Mouse (Mus musculus) midbrain, embryonic 10.5 days (tissue): ENCODE results near the gene Abhd14a. TPM values are rescaled to one million over a fixed set of nuclear protein-coding genes. Genes with fewer than 3 reads are reported as not detected.
A peak's percentile ranks its signal among the peaks of the same experiment; 100 is the strongest.

ENCODE experiments used
- DNase-seq: peaks from one replicate; pipeline ENCODE4 v3.0.0-alpha.2; 2017; ENCODE audit warnings: low spot score
- H3K27ac ChIP-seq: fragments of 300-500 bp; sonication (generic); replicated peaks from 2 replicates; pipeline ENCODE4 v1.5.1; 2016; ENCODE audit warnings: mild to moderate bottlenecking
- H3K27me3 ChIP-seq: fragments of 300-500 bp; sonication (generic); 2 replicates; pipeline ENCODE4 v1.6.1; 2016; ENCODE audit warnings: low read depth, mild to moderate bottlenecking; ENCODE audit not compliant: poor library complexity, severe bottlenecking
- H3K36me3 ChIP-seq: fragments of 300-500 bp; sonication (generic); 2 replicates; pipeline ENCODE4 v1.6.1; 2016; ENCODE audit warnings: mild to moderate bottlenecking, moderate library complexity
- H3K4me1 ChIP-seq: fragments of 300-500 bp; sonication (generic); 2 replicates; pipeline ENCODE4 v1.6.1; 2016
- H3K4me3 ChIP-seq: fragments of 300-500 bp; sonication (generic); 2 replicates; pipeline ENCODE4 v1.5.1; 2016; ENCODE audit warnings: mild to moderate bottlenecking, moderate library complexity
- H3K9me3 ChIP-seq: fragments of 300-500 bp; sonication (generic); replicated peaks from 2 replicates; pipeline ENCODE4 v1.6.1; 2016; ENCODE audit warnings: mild to moderate bottlenecking
- WGBS: fragments of 180-500 bp; shearing (Covaris S2); methylation state at CpG from one replicate; pipeline ENCODE4 v1.1.7; 2016; 5-methylcytosine and 5-hydroxymethylcytosine counted together
- polyA plus RNA-seq: library from polyadenylated mRNA; unstranded; fragments of >200 nt; fragmentation: Nextera tagmentation; extraction: Ambion mirVana; gene quantifications from 2 replicates; pipeline ENCODE4 v1.2.1, GENCODE M21; 2016

The Abhd14a gene
- polyA plus RNA-seq, 1 experiment from 2014 or later, result 37.7 TPM

GRCm38 (mm10) chr9:106416826-106417225, 30.7 kb downstream of the Abhd14a start:
- 86% methylated on average over 6 of the region's 6 CpGs for WGBS
- peak overlapping the region; percentile 81; the same call in 1 of the 2 replicates for H3K27ac ChIP-seq
- H3K9me3 ChIP-seq, result no peaks in the 10 kb centered on the region
- no peak overlapping the region for H3K4me3 ChIP-seq
- peaks cover 48% of the 10 kb centered on the region for H3K4me1 ChIP-seq
- H3K36me3 ChIP-seq, result no peaks in the 10 kb centered on the region
- peaks cover 22% of the 10 kb centered on the region for H3K27me3 ChIP-seq
- no peak for DNase-seq

GRCm38 (mm10) chr9:106413606-106414005, 33.9 kb downstream of the Abhd14a start:
- WGBS, result 88% methylated on average over 5 of the region's 5 CpGs
- H3K4me3 ChIP-seq, result no peak overlapping the region
- H3K27ac ChIP-seq, result peak overlapping the region; percentile 38; the same call in 1 of the 2 replicates
- no peaks in the 10 kb centered on the region for H3K36me3 ChIP-seq
- peaks cover 21% of the 10 kb centered on the region for H3K4me1 ChIP-seq
- H3K9me3 ChIP-seq, result 0 out of 2 replicates have a peak, but pooled peaks cover 3% of the 10 kb centered on the region
- DNase-seq, result no peak
- H3K27me3 ChIP-seq, result peaks cover 11% of the 10 kb centered on the region; the same call in 1 of the 2 replicates

DNA sequence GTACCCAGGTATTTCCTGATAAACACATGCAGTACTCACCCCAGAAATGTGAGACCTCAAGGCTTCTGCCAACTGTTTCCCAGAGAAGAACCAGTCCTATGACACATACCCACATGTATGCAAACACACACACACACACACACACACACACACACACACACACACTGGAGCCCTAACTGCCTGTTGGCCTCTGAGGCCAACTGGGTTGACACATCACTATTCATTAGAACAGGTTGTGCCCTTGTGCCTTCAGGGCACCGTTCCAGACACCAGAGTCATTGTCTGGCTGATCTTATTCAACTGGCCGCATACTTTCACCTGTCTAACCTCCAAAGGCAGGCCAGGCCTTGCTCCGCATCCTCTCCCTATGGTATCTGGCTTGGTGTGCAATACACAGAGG, 35.3 kb downstream of the Abhd14a start:
- H3K36me3 ChIP-seq, result no peaks in the 10 kb centered on the region
- H3K4me3 ChIP-seq, result no peak overlapping the region
- WGBS, result 83% methylated on average over 3 of the region's 3 CpGs
- no peak overlapping the region for H3K27ac ChIP-seq
- H3K4me1 ChIP-seq, result peaks cover 7% of the 10 kb centered on the region
- 0 out of 2 replicates have a peak, but pooled peaks cover 3% of the 10 kb centered on the region for H3K9me3 ChIP-seq
- H3K27me3 ChIP-seq, result peaks cover under 1% of the 10 kb centered on the region; the same call in 1 of the 2 replicates
- no peak for DNase-seq

GRCm38 (mm10) chr9:106411729-106412128, 35.7 kb downstream of the Abhd14a start:
- Histone ChIP-seq H3K36me3 (no peaks in the 10 kb centered on the region), H3K4me3 (no peak overlapping the region), H3K4me1 (peaks cover 5% of the 10 kb centered on the region; the same call in 1 of the 2 replicates), H3K27ac (0 out of 2 replicates have a peak overlapping the region, but pooled peaks have one; percentile 10), H3K9me3 (0 out of 2 replicates have a peak, but pooled peaks cover 3% of the 10 kb centered on the region), H3K27me3 (no peaks in the 10 kb centered on the region)
- no peak for DNase-seq
- WGBS, result 85% methylated on average over 6 of the region's 6 CpGs

GRCm38 (mm10) chr9:106411091-106411594, 36.3 kb downstream of the Abhd14a start:
- no peaks in the 10 kb centered on the region for H3K36me3 ChIP-seq
- H3K27me3 ChIP-seq, result no peaks in the 10 kb centered on the region
- DNase-seq, result no peak
- H3K4me3 ChIP-seq, result no peak overlapping the region
- H3K27ac ChIP-seq, result no peak overlapping the region
- H3K4me1 ChIP-seq, result peaks cover 11% of the 10 kb centered on the region
- H3K9me3 ChIP-seq, result 0 out of 2 replicates have a peak, but pooled peaks cover 3% of the 10 kb centered on the region
- whole genome bisulfite sequencing, result 83% methylated on average over 9 of the region's 9 CpGs

- Histone ChIP-seq H3K36me3 (no peaks in the 10 kb centered on the region), H3K9me3 (0 out of 2 replicates have a peak, but pooled peaks cover 3% of the 10 kb centered on the region), H3K4me3 (no peak overlapping the region), H3K27me3 (no peaks in the 10 kb centered on the region), H3K27ac (no peak overlapping the region), H3K4me1 (peaks cover 18% of the 10 kb centered on the region)
- WGBS, result 81% methylated on average over 2 of the region's 2 CpGs
- no peak for DNase-seq
These were observed 37.3 kb downstream of the Abhd14a start for GRCm38 (mm10) chr9:106410086-106410650.

GRCm38 (mm10) chr9:106409096-106409495, 38.4 kb downstream of the Abhd14a start:
- H3K4me3 ChIP-seq, result no peak overlapping the region
- H3K27me3 ChIP-seq, result no peaks in the 10 kb centered on the region
- WGBS, result 94% methylated on average over 4 of the region's 4 CpGs
- H3K9me3 ChIP-seq, result 0 out of 2 replicates have a peak, but pooled peaks cover 3% of the 10 kb centered on the region
- H3K36me3 ChIP-seq, result no peaks in the 10 kb centered on the region
- peaks cover 21% of the 10 kb centered on the region for H3K4me1 ChIP-seq
- H3K27ac ChIP-seq, result no peak overlapping the region
- DNase-seq, result no peak

DNA sequence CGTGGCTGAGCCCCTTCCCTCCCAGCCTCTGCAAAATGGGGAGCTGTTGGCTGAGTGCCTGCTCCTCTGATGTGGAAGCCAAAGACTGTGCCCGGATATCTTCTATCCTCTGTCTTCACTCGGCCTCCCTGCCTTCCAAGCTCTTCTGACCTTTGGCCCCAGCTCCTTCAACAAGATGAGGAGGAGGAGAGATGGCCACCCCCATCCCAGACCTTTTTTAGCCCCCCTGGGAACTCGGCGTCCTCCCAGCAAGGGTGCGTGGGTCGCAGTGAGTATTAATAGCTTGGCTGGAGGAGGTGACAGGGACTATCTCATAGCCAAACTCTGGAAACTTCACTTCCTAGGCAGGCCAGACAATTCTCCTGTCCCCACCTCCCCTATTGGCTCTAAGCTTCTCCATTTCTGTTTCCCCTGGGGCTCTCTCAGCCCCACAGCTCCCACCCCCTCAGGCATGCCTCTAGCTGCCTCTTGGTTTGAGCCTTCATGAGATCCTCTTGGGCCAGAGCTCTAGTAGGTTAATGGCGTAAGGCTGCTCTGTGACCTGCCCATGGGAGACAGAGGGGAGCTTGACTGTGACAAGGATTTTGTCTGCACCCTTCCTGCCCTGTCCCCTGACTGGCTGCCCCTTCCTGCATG, 40.9 kb downstream of the Abhd14a start:
- no peak for DNase-seq
- no peak overlapping the region for H3K4me3 ChIP-seq
- WGBS, result 69% methylated on average over 8 of the region's 8 CpGs
- no peaks in the 10 kb centered on the region for H3K36me3 ChIP-seq
- H3K27ac ChIP-seq, result peak overlapping the region; percentile 4; the same call in 1 of the 2 replicates
- H3K9me3 ChIP-seq, result 0 out of 2 replicates have a peak, but pooled peaks cover 3% of the 10 kb centered on the region
- H3K4me1 ChIP-seq, result peaks cover 21% of the 10 kb centered on the region
- no peaks in the 10 kb centered on the region for H3K27me3 ChIP-seq

- Histone ChIP-seq H3K4me1 (peaks cover 25% of the 10 kb centered on the region), H3K4me3 (no peak overlapping the region), H3K9me3 (0 out of 2 replicates have a peak, but pooled peaks cover 3% of the 10 kb centered on the region), H3K27me3 (no peaks in the 10 kb centered on the region), H3K27ac (no peak overlapping the region), H3K36me3 (no peaks in the 10 kb centered on the region)
- DNase-seq, result no peak
- WGBS, result 51% methylated on average over 6 of the region's 6 CpGs
These were observed 42.2 kb downstream of the Abhd14a start for GRCm38 (mm10) chr9:106405275-106405674.

DNA sequence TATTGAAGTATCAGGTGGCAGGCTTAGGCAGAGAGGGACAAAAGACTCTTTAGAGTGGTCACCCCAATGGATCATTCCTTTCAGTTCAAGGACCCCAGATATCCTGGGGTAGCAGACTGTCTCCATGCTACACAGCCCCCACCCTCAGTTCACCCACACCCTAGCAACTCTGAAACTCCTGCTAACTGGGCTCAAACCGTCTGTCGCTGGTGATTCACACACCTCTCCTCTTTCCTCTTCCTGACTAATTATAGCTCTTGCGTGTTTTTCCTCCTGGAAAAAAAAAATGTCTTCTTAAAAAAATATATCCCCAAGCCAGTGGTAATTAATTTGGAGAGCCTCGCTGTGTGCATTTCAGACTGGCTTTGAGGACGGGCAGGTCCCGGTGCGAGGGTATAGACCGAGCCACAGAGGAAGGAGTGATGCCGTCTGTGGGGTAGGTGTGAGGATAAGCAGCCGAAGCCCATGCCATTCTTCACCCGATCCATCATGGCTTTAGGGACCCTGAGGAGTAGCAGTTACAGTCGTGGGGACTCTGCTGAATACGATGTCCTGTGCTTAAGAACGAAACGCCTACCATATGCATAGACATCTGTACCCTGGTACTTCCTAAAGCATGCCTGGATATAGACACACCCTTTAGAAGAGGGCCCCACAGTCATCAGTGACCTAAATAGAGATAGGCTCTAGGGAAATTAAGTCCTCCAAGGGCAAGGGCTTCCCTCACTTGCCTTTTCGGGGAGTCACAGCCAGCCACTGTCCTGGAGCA, 44.7 kb downstream of the Abhd14a start:
- no peak for DNase-seq
- Histone ChIP-seq H3K4me1 (peaks cover 22% of the 10 kb centered on the region), H3K9me3 (no peaks in the 10 kb centered on the region), H3K27me3 (no peaks in the 10 kb centered on the region), H3K36me3 (no peaks in the 10 kb centered on the region), H3K4me3 (no peak overlapping the region), H3K27ac (0 out of 2 replicates have a peak overlapping the region, but pooled peaks have one; percentile 9)
- 91% methylated on average over 16 of the region's 16 CpGs for WGBS

DNA sequence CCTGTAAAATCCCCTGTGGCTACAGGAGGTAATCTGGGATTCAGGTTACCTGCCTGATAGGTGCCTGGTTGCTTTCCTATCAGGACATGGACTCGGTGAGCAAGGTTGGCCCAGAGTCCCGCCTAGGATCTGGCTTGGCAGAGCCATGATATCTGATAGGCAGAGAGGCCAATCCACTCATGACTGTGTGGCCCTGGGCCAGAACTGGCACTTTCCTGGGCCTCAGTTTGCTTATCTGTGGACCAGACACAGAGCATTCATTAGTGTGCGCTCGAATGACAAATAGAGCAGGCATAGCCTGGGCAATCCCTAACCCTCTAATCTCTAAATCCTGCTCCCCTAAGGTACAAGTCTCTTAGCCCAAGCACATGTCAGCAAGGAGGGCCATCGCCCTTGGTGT, 45.3 kb downstream of the Abhd14a start:
- no peaks in the 10 kb centered on the region for H3K9me3 ChIP-seq
- no peaks in the 10 kb centered on the region for H3K36me3 ChIP-seq
- no peak for DNase-seq
- no peaks in the 10 kb centered on the region for H3K27me3 ChIP-seq
- WGBS, result 89% methylated on average over 5 of the region's 5 CpGs
- no peak overlapping the region for H3K27ac ChIP-seq
- peaks cover 22% of the 10 kb centered on the region for H3K4me1 ChIP-seq
- H3K4me3 ChIP-seq, result no peak overlapping the region

DNA sequence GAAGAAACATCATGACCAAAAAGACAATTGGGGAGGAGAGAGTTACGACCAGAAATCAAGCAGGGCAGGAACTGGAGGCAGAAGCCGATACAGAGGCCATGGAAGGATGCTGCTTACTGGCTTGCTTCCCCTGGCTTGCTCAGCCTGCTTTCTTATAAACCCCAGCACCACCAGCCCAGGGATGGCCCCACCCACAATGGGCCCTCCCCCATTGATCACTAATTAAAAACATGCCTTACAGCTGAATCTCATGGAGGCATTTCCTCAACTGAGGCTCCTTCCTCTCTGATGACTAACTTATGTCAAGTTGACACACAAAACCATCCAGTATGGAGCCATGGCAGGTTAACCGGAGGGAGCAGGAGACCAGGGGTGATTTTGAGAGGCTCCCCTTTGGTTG, 47.7 kb downstream of the Abhd14a start:
- no peak for DNase-seq
- 83% methylated on average over 3 of the region's 3 CpGs for WGBS
- H3K4me1 ChIP-seq, result peaks cover 14% of the 10 kb centered on the region

More for the DNA sequence above, 47.7 kb downstream of the Abhd14a start:
- no peaks in the 10 kb centered on the region for H3K27me3 ChIP-seq
- no peaks in the 10 kb centered on the region for H3K9me3 ChIP-seq
- H3K27ac ChIP-seq, result no peak overlapping the region
- H3K36me3 ChIP-seq, result no peaks in the 10 kb centered on the region
- H3K4me3 ChIP-seq, result no peak overlapping the region
